Mouse (Mus musculus): ENCODE measurements around the gene Meig1.

DNA sequence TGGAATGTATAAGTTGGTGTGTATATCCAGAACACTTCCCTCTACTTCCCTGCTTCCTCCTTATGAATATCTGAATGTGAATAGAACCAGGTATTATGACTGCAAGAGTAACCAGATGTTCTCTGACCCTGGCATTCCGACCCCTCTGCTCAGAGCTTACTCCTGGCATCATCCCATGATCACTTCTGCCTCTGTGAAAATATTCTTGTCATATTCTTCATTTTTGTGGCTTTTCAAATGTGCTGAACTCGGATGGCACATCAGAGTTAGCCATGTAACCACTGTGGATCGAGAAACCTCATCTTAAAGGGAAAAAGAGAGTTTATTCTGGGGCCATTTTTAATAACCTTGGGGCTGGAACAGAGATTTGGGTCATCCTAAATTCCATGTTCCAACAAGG, at the start of gene Meig1:
- TF ChIP-seq TCF12 (IDR thresholded peaks at IDR 0.05; ENCODE audit: insufficient read depth, poor library complexity, severe bottlenecking) (no peak), MYOG (IDR thresholded peaks at IDR 0.05; ENCODE audit: control insufficient read depth in 1 of 3, insufficient read depth in 1 of 3, insufficient read length in 2 of 3, low read depth in 2 of 3) (no peak), SRF (IDR thresholded peaks at IDR 0.05; ENCODE audit: control insufficient read depth, insufficient read length, low read depth) (no peak), POLR2A (IDR thresholded peaks at IDR 0.05; ENCODE audit: insufficient read length, low read depth) (no peak), MYOD1 (IDR thresholded peaks at IDR 0.05; ENCODE audit: control insufficient read depth in 1 of 3, insufficient read length in 2 of 3, low read depth in 2 of 3) (no peak), E2F4 (IDR thresholded peaks at IDR 0.05; ENCODE audit: insufficient read depth) (no peak), TCF3 (IDR thresholded peaks at IDR 0.05; ENCODE audit: insufficient read length, low read depth) (no peak), MAX (IDR thresholded peaks at IDR 0.05; ENCODE audit: low read depth) (no peak), CEBPB (IDR thresholded peaks at IDR 0.05; ENCODE audit: insufficient read depth, poor library complexity, severe bottlenecking) (no peak)

All from myocyte (in vitro differentiated cells).